Mouse (Mus musculus) left cerebral cortex, adult 9 months (tissue): Measurements from ENCODE around the gene Hes7.

Source experiments
- DNase-seq, 2 experiments: peaks; one replicate each; pipeline ENCODE4 v3.0.0; 2022; ENCODE audit warnings: low spot score in 2 of 2

The Hes7 gene

DNA sequence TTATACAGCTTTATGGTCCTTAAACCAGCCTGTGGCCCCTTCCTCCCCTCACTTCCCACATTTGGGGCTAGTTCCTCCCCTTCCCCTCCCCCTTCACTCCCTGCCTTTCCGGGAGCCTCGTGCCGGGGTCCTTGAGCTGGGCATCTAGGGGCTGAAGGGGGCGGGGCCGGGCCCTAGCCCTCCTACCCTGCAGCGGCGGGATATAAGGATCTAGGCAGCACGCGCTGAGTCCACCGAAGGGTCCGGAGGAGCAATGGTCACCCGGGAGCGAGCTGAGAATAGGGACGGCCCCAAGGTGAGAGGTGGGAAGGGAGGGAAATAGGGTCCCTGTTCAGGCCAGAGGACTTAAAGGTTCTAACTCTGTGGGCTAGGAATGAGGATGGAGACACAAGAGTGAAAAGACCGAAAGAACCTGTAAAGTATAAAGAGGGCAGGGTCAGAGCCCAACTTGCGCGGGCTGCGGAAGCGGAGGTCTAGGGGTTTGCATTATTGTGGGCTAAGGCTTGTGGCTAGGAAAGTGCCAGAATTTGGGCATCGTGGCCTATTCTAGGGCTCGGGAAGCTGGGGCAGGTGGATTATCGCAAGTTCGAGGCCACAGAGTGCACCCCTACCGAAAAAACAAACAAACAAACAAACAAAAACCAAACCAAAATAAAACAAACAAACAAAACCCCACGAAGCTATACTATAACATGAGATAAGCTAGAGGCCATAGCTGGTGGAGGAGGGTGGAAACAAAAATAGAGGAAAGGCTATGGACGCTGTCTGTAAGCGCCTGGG is at the start of gene Hes7:
Gene Hes7 (plus strand): TSS at position 184 of the 780 bp plus-strand sequence.
- DNase-seq, result no peak

DNA sequence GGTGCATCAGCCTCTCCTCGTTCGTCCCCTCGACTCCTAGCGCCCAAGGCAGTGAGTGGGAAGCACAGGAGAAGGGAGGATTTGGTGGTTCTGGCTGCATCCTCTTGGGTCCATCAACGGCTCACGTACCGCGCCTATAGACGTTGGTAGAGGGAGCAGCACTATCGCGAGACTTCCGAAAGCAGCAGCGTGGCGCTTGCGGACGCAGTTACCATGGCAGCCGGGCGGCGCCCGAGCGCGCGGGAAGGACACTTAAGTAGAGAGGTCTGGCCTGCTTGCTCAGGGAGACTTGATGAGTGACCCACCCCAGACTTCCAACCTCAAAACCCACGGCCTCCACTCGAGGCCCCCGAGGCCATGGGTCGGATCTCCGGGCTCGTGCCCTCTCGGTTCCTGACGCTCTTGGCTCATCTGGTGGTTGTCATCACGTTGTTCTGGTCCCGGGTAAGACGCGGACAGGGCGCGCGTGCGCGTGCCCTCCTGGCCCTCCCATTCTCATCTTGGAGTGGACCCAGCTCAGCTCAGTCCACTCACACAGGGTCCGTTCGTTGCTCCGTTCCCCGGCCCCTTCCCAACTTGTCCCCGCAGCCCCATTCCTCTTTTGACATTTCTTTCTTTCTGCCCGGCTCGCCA is 49.5 kb upstream of the Hes7 start, which contains the start of gene Tmem107:
Gene Tmem107 (plus strand): TSS at position 217 of the 633 bp plus-strand sequence.
- DNase-seq, result peak; percentile 87 to 95

DNA sequence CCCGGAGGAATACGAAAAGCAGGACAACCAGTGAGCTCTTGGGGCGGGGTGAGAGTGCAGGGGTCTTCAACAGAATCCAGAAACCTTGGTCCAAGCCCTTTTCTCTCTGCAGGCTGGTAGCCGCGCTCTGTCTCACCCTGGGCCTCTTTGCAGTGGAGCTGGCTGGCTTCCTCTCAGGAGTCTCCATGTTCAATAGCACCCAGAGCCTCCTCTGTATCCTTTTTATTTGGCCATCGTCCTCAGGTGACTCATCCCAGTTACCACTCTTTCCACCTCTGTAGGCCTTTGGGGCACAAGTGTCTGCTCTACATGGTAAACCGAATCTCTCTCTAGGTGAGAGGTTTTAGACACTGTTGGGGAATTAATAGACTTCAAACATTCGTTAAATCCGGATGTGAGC is 48.9 kb upstream of the Hes7 start:
- no peak for DNase-seq

DNA sequence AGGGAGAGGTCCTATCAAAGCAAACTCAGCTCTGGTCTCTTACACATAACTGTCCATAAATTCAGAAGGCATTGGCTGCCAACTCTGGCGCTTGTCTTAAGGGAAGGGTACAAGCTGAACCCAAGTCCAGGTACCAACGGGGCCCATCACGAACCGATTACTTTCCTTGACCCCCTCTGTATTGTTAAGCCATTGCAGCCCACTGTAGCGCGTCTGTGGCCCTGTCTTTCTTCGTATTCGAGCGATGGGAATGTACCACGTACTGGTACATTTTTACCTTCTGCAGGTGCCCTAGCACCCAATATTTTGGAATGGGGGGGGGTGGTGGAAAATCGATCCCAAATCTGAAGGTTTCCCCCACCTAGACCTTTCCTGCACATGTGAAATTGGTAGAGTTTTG is 48.0 kb upstream of the Hes7 start:
- DNase-seq, result no peak

DNA sequence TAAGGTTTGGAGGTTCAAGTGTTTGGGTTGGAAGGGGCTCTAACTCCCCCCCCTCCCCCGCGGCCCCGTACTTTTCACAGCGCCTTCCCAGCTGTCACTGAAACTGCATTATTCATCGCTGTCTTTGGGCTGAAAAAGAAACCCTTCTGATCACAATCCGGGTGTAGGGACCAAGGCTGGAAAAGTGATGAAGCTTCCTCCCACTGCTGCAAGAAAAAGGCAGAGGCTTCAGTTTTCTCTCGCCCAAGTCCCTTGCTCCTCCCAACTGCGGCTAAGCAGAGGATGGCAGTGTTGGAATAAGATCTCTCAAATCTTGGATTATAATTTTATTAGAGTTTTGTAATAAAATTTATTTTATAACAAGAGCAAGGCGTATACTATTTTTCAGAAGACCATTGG is 47.5 kb upstream of the Hes7 start:
- peak in 1 of 2 experiments; percentile 21 for DNase-seq

DNA sequence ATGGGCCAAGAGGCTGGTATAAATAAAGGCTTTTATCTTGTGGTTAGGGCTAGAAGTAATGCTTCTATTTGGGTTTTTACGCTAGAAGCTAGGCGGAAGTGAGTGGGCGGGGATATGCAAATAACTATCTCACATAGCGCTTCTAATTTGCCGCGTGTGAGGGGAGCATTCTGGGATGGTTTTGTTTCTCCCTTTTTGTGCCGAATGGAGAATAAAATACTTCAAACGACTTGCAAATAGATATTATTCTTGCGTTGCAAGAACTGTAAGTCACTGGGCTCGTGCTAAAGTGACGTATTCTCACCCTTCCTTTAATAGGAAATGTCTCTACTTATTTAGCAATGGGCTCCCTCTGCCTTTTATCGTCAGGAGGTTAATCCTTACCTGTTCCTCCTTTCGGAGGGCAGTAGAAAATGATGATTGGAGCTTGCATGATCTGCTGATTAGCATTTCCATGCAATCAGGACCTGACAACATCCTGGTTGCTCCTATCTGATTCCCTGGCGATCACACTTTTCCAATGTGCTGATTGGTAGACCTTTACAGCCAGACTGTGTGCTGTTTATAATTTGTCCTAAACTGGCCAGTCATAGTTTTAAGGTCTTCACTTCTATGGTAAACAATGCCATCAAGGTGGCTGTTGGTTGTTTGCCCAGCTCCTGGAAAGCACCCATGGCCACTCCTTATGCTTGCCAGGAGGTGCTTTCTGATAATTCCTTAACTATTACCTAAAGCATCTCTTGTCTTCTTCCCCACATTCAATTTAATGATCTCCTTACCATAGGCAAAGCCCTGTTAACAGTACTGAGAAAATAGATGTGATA is 46.9 kb upstream of the Hes7 start:
- peak in 1 of 2 experiments; percentile 93 for DNase-seq

GRCm38 (mm10) chr11:69073951-69074775 is 46.0 kb upstream of the Hes7 start:
- DNase-seq, result no peak

DNA sequence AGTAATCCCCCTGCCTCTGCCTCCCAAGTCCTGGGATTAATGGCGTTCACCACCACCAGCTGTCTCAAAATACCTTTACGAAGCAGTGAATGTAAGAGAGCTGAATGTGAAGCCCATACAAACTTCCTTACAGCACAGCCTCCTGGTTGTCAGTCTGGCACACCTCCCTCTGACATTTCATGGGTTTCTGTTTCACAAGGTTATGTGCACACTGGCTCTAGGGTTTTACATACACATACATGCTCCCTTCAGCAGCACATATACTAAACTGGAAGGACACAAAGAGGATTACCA is 45.5 kb upstream of the Hes7 start:
- DNase-seq, result no peak

DNA sequence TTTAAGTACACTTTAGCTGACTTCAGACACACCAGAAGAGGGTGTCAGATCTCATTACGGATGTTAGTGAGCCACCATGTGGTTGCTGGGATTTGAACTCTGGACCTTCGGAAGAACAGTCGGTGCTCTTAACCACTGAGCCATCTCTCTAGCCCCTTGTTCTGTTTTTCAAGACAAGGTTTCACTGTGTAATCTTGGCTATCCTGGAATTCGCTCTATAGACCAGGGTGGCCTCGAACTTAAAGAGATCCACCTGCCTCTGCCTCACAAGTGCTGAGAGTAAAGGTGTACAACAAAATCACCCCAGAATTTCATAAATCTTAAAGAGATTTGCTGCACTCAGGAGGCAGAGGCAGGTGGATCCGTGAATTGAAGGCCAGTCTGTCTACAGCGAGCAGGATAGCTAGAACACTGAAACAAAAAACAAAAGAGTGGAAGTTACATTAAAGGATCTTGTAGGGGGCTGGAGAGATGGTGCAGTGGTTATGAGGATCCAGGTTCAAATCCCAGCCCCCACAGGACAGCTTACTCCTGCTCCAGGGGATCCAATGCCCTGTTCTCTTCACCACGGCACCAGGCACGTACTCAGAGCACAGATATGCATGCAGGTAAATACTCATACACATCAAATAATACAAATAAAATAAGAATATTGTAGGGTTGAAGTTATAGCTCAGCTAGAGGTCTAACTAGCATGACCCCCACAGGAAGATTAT is 44.3 kb upstream of the Hes7 start:
- DNase-seq, result no peak

- DNase-seq, result no peak
These were observed 43.6 kb upstream of the Hes7 start for GRCm38 (mm10) chr11:69076572-69076971.

- DNase-seq, result no peak
These were observed 42.9 kb upstream of the Hes7 start for GRCm38 (mm10) chr11:69077316-69077715.

GRCm38 (mm10) chr11:69078041-69078440 is 42.2 kb upstream of the Hes7 start:
- no peak for DNase-seq

DNA sequence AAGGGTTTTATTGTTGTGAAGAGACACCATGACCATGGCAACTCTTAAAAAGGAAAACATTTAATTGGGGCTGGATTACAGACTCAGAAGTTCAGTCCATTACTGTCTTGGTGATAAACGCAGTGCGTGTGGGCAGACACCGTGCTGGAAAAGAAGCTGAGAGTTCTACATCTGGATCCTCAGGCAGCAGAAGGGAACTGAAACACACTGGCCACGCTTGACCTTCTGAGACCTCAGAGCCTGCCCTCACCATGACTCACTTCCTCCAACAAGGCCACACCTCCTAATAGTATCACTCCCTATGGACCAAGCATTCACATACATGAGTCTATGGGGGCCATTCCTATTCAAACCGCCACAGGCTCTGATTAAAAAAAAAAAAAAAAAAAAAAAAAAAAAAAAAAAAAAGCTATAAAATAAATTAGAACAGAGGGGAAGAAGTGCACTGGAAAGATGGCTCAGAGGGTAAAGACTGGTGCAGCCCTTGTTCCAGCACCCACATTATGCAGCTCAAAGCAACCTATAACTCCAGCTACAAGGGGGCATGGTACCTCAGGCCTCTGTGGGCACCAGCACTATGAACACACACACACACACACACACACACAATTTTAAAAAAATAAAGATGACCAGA is 41.3 kb upstream of the Hes7 start:
- DNase-seq, result no peak

- DNase-seq, result no peak
These were observed 39.9 kb upstream of the Hes7 start for GRCm38 (mm10) chr11:69080102-69080854.

- DNase-seq, result no peak
These were observed 39.4 kb upstream of the Hes7 start for GRCm38 (mm10) chr11:69080855-69081222.

GRCm38 (mm10) chr11:69081613-69082012 is 38.6 kb upstream of the Hes7 start:
- no peak for DNase-seq

DNA sequence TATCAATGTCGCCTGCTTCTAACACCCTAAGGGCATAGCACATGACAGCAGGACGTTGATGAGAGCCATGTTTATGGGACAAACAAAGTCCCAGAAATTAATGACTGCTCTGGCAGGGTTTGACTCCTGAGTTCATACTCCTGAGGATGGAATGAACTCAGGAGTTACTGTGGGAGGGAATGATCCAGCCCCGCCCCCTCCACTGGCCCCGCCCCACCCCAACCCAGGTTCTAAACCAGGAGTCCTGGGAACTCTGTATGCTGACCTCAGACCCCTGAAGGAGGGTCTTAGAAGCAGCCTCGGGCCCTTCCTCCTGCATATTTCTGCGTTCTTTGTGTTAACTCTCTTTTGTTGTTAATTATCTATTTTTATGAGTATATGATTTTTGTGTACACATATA is 34.6 kb upstream of the Hes7 start:
- DNase-seq, result no peak

DNA sequence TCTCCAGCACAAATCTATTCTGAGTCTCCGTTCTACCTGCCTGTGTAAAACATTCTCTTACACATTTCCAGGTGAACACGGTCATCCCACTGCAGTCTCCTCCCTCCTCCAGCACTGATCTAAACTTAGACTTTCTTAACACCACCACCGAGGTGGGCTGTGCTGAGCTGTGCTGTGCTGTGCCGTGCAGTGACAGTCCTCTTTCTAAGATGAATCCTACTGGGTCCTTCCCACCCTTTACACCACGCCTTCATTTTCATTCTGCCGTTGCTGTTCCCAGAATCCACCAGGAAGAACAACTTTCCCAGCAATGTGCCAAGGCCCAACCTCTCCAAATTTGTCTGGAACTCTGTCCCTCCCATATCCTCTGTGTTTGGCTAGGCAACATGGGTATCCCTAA is 33.8 kb upstream of the Hes7 start:
- no peak for DNase-seq

GRCm38 (mm10) chr11:69087082-69087481 is 33.1 kb upstream of the Hes7 start:
- DNase-seq, result no peak

DNA sequence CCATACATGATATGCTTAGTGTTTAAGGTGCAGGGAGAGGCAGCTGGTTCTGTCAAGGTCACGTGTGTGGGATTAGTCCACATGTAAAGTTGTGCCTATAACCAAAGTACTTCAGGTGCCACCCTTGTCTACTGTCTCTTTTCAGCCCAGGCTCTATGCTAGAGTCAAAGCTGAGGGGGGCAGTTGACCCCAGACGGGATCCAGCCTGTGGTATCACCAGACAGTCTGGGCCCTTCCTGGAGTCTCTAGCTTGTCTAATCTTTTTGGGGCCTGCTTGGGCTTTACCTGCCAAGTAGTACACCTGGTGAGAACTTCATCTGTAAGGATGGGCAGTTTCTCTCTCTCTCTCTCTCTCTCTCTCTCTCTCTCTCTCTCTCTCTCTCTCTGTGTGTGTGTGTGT is 32.6 kb upstream of the Hes7 start:
- DNase-seq, result no peak
